Mouse (Mus musculus): ENCODE measurements at regions not wholly inside any gene's neighbourhood (a gene's known extent, or its start where the extent isn't known, plus 50 kb on each side); places are given as distances from the start of the nearest gene placed in this dataset.
"Not testable (repeated sequence)": the region's sequence is repeated elsewhere in the genome, so short reads cannot be mapped to it uniquely, and the experiment has no call there.

- DNase-seq, result no peak
Observed at GRCm38 (mm10) chr14:84157412-84157811, 286.0 kb upstream of the Pcdh17 start.

GRCm38 (mm10) chr14:84175446-84175845 lies 267.9 kb upstream of the Pcdh17 start:
- DNase-seq, result no peak

DNA sequence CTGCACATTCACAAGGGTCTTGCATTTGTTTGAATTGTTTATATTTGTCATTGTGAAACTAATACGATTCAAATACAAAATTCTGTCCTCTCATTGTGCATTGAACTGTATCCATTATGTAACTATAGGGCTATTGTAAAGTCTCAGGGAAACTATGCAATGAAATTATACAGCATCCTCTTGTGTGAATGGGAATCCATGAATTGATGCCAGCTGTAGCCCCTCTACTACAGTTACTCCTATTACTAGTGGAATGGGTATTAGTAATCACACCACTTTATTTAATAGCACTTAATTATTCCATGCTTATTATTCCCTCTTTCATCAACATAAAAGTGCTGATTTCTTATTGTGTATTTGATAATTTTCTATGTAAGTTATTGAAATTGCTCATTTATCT lies 232.4 kb upstream of the Pcdh17 start:
- DNase-seq, result no peak

DNA sequence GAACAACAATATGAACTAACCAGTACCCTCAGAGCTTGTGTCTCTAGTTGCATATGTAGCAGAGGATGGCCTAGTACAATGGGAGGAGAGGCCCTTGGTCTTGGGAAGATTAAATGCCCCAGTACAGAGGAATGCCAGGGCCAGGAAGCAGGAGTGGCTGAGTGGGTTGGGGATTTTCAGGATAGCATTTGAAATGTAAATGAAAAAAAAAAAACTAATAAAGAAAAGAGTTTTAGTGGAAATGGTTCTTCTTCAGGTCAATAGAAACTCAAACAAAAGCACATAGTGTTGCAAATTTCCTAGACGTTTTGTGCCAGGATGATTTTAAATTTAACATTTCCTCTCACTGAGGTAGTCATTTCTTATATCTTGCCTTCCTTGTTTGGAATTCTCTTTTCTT lies 220.4 kb upstream of the Pcdh17 start:
- DNase-seq, result no peak

GRCm38 (mm10) chr14:84223924-84224323 lies 219.4 kb upstream of the Pcdh17 start:
- no peak for DNase-seq

DNA sequence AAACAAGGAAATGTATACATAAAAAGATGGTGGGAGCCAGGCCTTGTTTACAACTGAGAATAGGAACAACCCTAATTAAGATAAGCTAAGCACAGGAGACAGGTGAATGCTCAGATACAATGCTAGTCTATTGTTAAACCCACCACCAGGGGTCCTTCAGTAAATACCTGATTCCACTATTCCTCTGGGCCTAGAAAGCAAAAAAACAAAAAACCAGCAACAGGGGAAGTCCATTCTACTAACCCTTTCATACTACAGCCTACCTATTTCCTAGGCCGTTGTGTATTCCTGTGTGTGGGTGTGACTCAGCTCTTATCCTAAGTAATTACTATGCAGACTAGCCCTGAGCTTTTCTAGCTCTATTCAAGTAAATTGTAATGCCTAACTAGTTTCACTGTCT lies 195.4 kb upstream of the Pcdh17 start:
- not testable (repeated sequence) for DNase-seq

DNA sequence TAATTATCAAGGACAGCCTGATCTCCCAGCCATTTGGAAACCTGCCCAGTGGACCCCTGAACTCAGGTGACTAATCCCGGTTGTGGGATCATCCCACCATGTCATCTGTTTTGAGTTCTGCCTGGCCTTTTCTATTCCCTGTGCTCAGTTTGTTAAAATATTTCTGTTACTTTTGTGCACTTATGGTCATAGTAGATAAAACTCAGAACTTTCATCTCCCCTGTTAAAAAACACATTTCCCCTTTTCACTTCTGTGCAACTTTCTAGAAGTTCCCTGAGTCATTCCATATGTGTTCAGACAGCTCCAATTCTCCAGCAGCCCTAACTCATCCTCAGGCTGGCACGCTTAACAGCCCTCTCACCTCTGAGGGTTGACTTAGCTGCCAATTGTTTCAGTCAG lies 190.8 kb upstream of the Pcdh17 start:
- DNase-seq, result no peak

- peak; percentile 5 for DNase-seq
Observed at GRCm38 (mm10) chr14:84257671-84258070, 185.7 kb upstream of the Pcdh17 start.

GRCm38 (mm10) chr14:84258633-84259032 lies 184.7 kb upstream of the Pcdh17 start:
- no peak for DNase-seq

GRCm38 (mm10) chr14:84263936-84264335 lies 179.4 kb upstream of the Pcdh17 start:
- DNase-seq, result no peak

DNA sequence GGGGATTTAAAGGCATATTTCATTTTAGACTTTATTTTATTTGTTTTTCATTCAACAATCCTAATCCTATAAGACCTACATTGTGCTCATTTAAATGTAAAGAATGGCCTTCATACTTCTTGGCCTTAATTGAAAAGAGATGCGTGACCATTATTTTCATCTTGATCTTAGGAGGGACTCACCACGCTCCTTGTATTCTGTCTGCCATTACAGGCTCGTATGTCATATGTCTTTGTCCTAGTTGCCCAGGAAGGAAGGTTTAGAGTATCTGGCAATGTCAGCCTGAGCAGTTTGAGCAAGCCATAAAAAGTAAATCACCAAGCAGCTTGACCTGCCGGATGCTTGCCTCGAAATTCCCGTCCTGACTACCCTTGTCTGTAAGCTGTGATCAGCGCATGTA lies 177.1 kb upstream of the Pcdh17 start:
- no peak for DNase-seq

DNA sequence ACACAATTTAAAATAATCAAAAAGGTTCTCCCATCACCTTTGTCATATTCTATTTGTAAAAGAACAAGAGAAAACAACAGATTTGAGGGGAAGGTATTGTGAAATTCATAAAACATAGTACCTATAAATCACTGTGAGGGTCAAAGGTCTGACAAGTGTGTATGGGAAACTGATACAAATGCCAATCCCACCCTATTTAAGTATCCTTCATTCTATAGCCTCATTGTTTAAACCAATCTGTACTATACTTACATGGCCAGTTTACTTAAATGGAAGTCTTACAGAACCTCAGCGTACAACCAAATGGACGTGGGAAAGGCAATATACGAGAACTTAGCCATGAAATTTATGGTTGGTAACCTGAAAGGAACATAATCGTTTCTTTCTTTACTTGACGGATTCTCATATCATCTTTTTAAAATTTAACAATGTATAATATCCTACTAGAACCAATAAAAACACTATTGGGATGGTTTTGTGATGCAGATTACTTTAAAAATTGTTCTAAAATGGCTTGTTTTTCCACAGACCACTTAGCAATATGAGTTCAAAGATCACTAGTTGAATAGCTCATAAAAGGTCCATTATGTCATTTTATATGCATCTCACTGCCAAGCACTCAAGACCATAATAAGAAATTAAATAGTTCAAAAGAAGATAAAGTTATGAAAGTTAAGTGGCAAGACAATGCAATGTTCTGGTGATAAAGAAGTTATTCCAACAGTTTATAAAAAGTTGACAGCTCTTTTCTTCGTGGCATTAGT lies 159.7 kb upstream of the Pcdh17 start:
- no peak for DNase-seq

- no peak for DNase-seq
Observed at GRCm38 (mm10) chr14:84320738-84321137, 122.6 kb upstream of the Pcdh17 start.

DNA sequence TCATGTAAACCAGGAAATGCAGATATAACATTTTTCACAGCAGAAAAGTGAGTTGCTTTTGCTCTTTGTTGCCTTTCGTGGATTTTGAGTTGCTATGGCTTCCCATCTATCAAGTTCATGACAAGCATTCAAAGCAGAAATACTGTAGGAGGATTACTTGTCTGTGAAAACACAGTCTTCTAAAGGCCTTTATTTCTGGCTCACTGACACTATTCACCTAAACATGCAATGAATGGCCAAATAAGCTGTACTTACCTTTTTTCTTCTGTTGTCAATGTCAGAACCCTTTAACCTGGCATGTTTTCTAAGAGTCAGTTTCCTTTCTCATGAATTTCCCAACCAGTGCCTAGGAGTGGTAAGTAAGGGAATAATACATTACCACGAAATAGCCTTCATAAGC lies 103.8 kb upstream of the Pcdh17 start:
- DNase-seq, result no peak
